In genomic region chr7:81583512-81583911, GRCm38 (mm10) we compare ENCODE assay signal across 29 mouse cellular contexts. TPM values are rescaled to one million over a fixed set of nuclear protein-coding genes. Genes with fewer than 3 reads are reported as not detected.
DNase-seq lines count a peak whose midpoint lies in the region; ATAC-seq and TF ChIP-seq lines count a peak whose summit lies in the region.
"Had no signal": no experiment of that assay in that cellular context is flagged by ENCODE, and none has a peak within 500 bp of the region (broad histone marks: within the 10 kb centered on the region; RNA-seq: fewer than 3 reads in every experiment).

No protein-coding gene starts in this region.

- no peak for ATAC-seq in kidney, postnatal 0 days (replicated peaks; ENCODE audit: low FRiP score, low read depth)
- ATAC-seq in lung, postnatal 0 days: no peak
- no peak for ATAC-seq in stomach, postnatal 0 days (ENCODE audit: low FRiP score, low TSS enrichment)
- ATAC-seq: forebrain, embryonic 13.5 days; midbrain, embryonic 15.5 days; Patski had no signal

- peaks cover 29% of the 10 kb centered on the region for H3K36me3 ChIP-seq in kidney, postnatal 0 days (ENCODE audit: insufficient read depth, low read length)
- peaks cover 28% of the 10 kb centered on the region; the same call in 1 of the 2 replicates for H3K36me3 ChIP-seq in lung, postnatal 0 days (ENCODE audit: insufficient read depth, low read length)
- peaks cover 16% of the 10 kb centered on the region for H3K36me3 ChIP-seq in ES-Bruce4 (ENCODE audit: control insufficient read depth, insufficient read depth, low read length, poor library complexity, severe bottlenecking)
- H3K36me3 ChIP-seq in stomach, postnatal 0 days (ENCODE audit: control insufficient read depth, insufficient read depth, low read length): peaks cover 12% of the 10 kb centered on the region; the same call in 1 of the 2 replicates

- no peak overlapping the region for H3K9ac ChIP-seq in kidney, postnatal 0 days (ENCODE audit: low read depth, low read length)
- H3K9ac ChIP-seq in lung, postnatal 0 days (replicated peaks; ENCODE audit: low read depth): no peak overlapping the region
- no peak overlapping the region for H3K9ac ChIP-seq in ES-Bruce4 (ENCODE audit: low read depth, poor library complexity, severe bottlenecking)
- H3K9ac ChIP-seq in stomach, postnatal 0 days (ENCODE audit: low read length): no peak overlapping the region
- H3K9ac ChIP-seq: embryonic facial prominence, embryonic 13.5 days; forebrain, embryonic 13.5 days; heart, embryonic 12.5 days; hindbrain, embryonic 13.5 days; limb, embryonic 13.5 days; midbrain, embryonic 15.5 days; stomach, embryonic 15.5 days had no signal

- peak; percentile 36; the same call in 1 of the 2 replicates for TF ChIP-seq CTCF in kidney, postnatal 0 days (IDR thresholded peaks at IDR 0.05; ENCODE audit: low read depth)
- TF ChIP-seq CTCF in lung, postnatal 0 days (IDR thresholded peaks at IDR 0.05): peak; percentile 36
- TF ChIP-seq CTCF in ES-Bruce4 (IDR thresholded peaks at IDR 0.05; ENCODE audit: low read depth, low read length): peak; percentile 10
- peak; percentile 47 for TF ChIP-seq CTCF in stomach, postnatal 0 days (IDR thresholded peaks at IDR 0.05; ENCODE audit: low read depth)

- H3K27me3 ChIP-seq in kidney, postnatal 0 days (ENCODE audit: insufficient read depth, low read length): no peaks in the 10 kb centered on the region
- no peaks in the 10 kb centered on the region for H3K27me3 ChIP-seq in lung, postnatal 0 days (replicated peaks; ENCODE audit: insufficient read depth, low read length)
- H3K27me3 ChIP-seq in ES-Bruce4 (ENCODE audit: control insufficient read depth, insufficient read depth, low read length, poor library complexity, severe bottlenecking): no peaks in the 10 kb centered on the region
- H3K27me3 ChIP-seq in stomach, postnatal 0 days (ENCODE audit: control insufficient read depth, insufficient read depth, low read length): no peaks in the 10 kb centered on the region
- H3K27me3 ChIP-seq: embryonic facial prominence, embryonic 13.5 days; forebrain, embryonic 13.5 days; heart, embryonic 12.5 days; hindbrain, embryonic 13.5 days; limb, embryonic 13.5 days; midbrain, embryonic 15.5 days; Patski; stomach, embryonic 15.5 days had no signal

- no peak overlapping the region for H3K27ac ChIP-seq in kidney, postnatal 0 days
- H3K27ac ChIP-seq in lung, postnatal 0 days (ENCODE audit: low read length): no peak overlapping the region
- H3K27ac ChIP-seq in ES-Bruce4 (ENCODE audit: insufficient read depth, low read length): no peak overlapping the region
- no peak overlapping the region for H3K27ac ChIP-seq in stomach, postnatal 0 days (replicated peaks)
- H3K27ac ChIP-seq: embryonic facial prominence, embryonic 13.5 days; forebrain, embryonic 13.5 days; hindbrain, embryonic 13.5 days; limb, embryonic 13.5 days; midbrain, embryonic 15.5 days; stomach, embryonic 15.5 days had no signal

- H3K4me1 ChIP-seq in kidney, postnatal 0 days (replicated peaks; ENCODE audit: insufficient read depth, low read length): no peaks in the 10 kb centered on the region
- H3K4me1 ChIP-seq in lung, postnatal 0 days (ENCODE audit: insufficient read depth, low read depth, low read length): no peaks in the 10 kb centered on the region
- no peaks in the 10 kb centered on the region for H3K4me1 ChIP-seq in ES-Bruce4 (ENCODE audit: control insufficient read depth, insufficient read depth, low read length)
- H3K4me1 ChIP-seq in stomach, postnatal 0 days (replicated peaks; ENCODE audit: control insufficient read depth, insufficient read depth): no peaks in the 10 kb centered on the region
- H3K4me1 ChIP-seq: embryonic facial prominence, embryonic 13.5 days; forebrain, embryonic 13.5 days; heart, embryonic 12.5 days; hindbrain, embryonic 13.5 days; limb, embryonic 13.5 days; midbrain, embryonic 15.5 days; stomach, embryonic 15.5 days had no signal

- no peak for TF ChIP-seq EP300 in lung, postnatal 0 days (IDR thresholded peaks at IDR 0.05)
- no peak for TF ChIP-seq EP300 in ES-Bruce4 (IDR thresholded peaks at IDR 0.05; ENCODE audit: insufficient read depth, low read depth, low read length)
- no peak for TF ChIP-seq EP300 in stomach, postnatal 0 days (optimal IDR thresholded peaks at IDR 0.05)

- H3K9me3 ChIP-seq in kidney, postnatal 0 days (replicated peaks; ENCODE audit: low read length): no peaks in the 10 kb centered on the region
- 0 out of 2 replicates have a peak, but pooled peaks cover 8% of the 10 kb centered on the region for H3K9me3 ChIP-seq in lung, postnatal 0 days (ENCODE audit: low read length)
- no peaks in the 10 kb centered on the region for H3K9me3 ChIP-seq in ES-Bruce4 (replicated peaks; ENCODE audit: control insufficient read depth, insufficient read depth, low read length, poor library complexity, severe bottlenecking)
- H3K9me3 ChIP-seq in stomach, postnatal 0 days (ENCODE audit: control insufficient read depth, low read length): no peaks in the 10 kb centered on the region
- H3K9me3 ChIP-seq: embryonic facial prominence, embryonic 13.5 days; forebrain, embryonic 13.5 days; heart, embryonic 12.5 days; hindbrain, embryonic 13.5 days; limb, embryonic 13.5 days; midbrain, embryonic 15.5 days; stomach, embryonic 15.5 days had no signal

- H3K4me2 ChIP-seq in kidney, postnatal 0 days (ENCODE audit: low read length): no peak overlapping the region
- no peak overlapping the region for H3K4me2 ChIP-seq in lung, postnatal 0 days (replicated peaks; ENCODE audit: low read depth, low read length)
- H3K4me2 ChIP-seq in stomach, postnatal 0 days (replicated peaks; ENCODE audit: low read depth): no peak overlapping the region
- H3K4me2 ChIP-seq: embryonic facial prominence, embryonic 13.5 days; forebrain, embryonic 13.5 days; heart, embryonic 12.5 days; hindbrain, embryonic 13.5 days; limb, embryonic 13.5 days; midbrain, embryonic 15.5 days; stomach, embryonic 15.5 days had no signal

- H3K4me3 ChIP-seq in kidney, postnatal 0 days (replicated peaks; ENCODE audit: low read depth, low read length): no peak overlapping the region
- no peak overlapping the region for H3K4me3 ChIP-seq in lung, postnatal 0 days (ENCODE audit: low read depth, low read length)
- H3K4me3 ChIP-seq in ES-Bruce4 (ENCODE audit: low read depth, low read length): no peak overlapping the region
- H3K4me3 ChIP-seq in stomach, postnatal 0 days (ENCODE audit: low read depth, low read length): no peak overlapping the region
- H3K4me3 ChIP-seq: embryonic facial prominence, embryonic 13.5 days; erythroblast, embryonic 14.5 days; forebrain, embryonic 13.5 days; heart, embryonic 12.5 days; hindbrain, embryonic 13.5 days; limb, embryonic 13.5 days; midbrain, embryonic 15.5 days; myocyte; stomach, embryonic 15.5 days had no signal

- no peak for TF ChIP-seq POLR2A in ES-Bruce4 (IDR thresholded peaks at IDR 0.05; ENCODE audit: insufficient read depth, low read length)

- peak; percentile 6 for DNase-seq in kidney, postnatal 0 days (ENCODE audit: low spot score)
- no peak for DNase-seq in kidney, postnatal 4 days
- DNase-seq in lung, postnatal 0 days (ENCODE audit: low spot score): no peak
- no peak for DNase-seq in lung, postnatal 10 days
- no peak for DNase-seq in stomach, postnatal 0 days (ENCODE audit: low spot score)
- DNase-seq in heart, postnatal 36 days: no peak
- DNase-seq: adrenal gland, postnatal 10 days; cerebellum, adult 18-20 months; cerebellum, postnatal 25 days; heart, postnatal 14 days; kidney, adult 2 months; kidney, postnatal 10 days; lung, adult 18-20 months; lung, postnatal 36 days; thymus, adult 18-20 months; thymus, postnatal 36 days had no signal

- intact Hi-C loops in heart, postnatal 36 days (cut with DNase I): no loop called here

- WGBS in kidney, postnatal 0 days: 66% methylated on average over 3 of the region's 3 CpGs
- 68% methylated on average over 3 of the region's 3 CpGs for WGBS in lung, postnatal 0 days
- 68% methylated on average over 3 of the region's 3 CpGs for WGBS in stomach, postnatal 0 days

RNA-seq across cellular contexts. Expression of gene Whamm, which starts 12.4 kb away (rescaled TPM):
- polyA plus RNA-seq in kidney, postnatal 0 days (2015; fragmentation: Nextera tagmentation; extraction: Ambion mirVana): 5.1 and 5.7 TPM in 2 replicates
- 7.2 and 8.1 TPM in 2 replicates for polyA plus RNA-seq in lung, postnatal 0 days (2015; fragmentation: Nextera tagmentation; extraction: Ambion mirVana)
- 11.1 and 12.0 TPM in 2 replicates for polyA plus RNA-seq in ES-Bruce4 (2011; ENCODE audit: insufficient read depth, insufficient read length, low read depth, missing spikeins)
- polyA plus RNA-seq in stomach, postnatal 0 days (2015; fragmentation: Nextera tagmentation; extraction: Ambion mirVana): 3.5 and 3.8 TPM in 2 replicates
- 10 to 100 TPM in 1 of 2 experiments, 1 to 10 TPM in 1; 10.0 to 10.5 TPM for total RNA-seq in heart, postnatal 36 days (2021)

RNA-seq across cellular contexts. Expression of gene Fsd2, which starts 16.8 kb away (rescaled TPM):
- polyA plus RNA-seq in kidney, postnatal 0 days (2015; fragmentation: Nextera tagmentation; extraction: Ambion mirVana): 0.04 and 0.05 TPM in 2 replicates
- 1.0 and 1.4 TPM in 2 replicates for polyA plus RNA-seq in lung, postnatal 0 days (2015; fragmentation: Nextera tagmentation; extraction: Ambion mirVana)
- not detected in 2 replicates for polyA plus RNA-seq in ES-Bruce4 (2011; ENCODE audit: insufficient read depth, insufficient read length, low read depth, missing spikeins)
- polyA plus RNA-seq in stomach, postnatal 0 days (2015; fragmentation: Nextera tagmentation; extraction: Ambion mirVana): 0.06 and 0.11 TPM in 2 replicates
- total RNA-seq in heart, postnatal 36 days (2021): 100 to 1,000 TPM; 276 to 293 TPM
- total RNA-seq: megakaryocyte-erythroid progenitor cell, adult 5-6 weeks had no signal
- polyA plus RNA-seq: erythroblast, embryonic 14.5 days; G1E; Patski had no signal
